In genomic region chr11:103361396-103362053, GRCm38 (mm10) we compare ENCODE assay signal across 8 mouse cellular contexts. TPM values are rescaled to one million over a fixed set of nuclear protein-coding genes. Genes with fewer than 3 reads are reported as not detected.
DNase-seq lines count a peak whose midpoint lies in the region; ATAC-seq and TF ChIP-seq lines count a peak whose summit lies in the region.

No protein-coding gene starts in this region.

- 3% methylated on average over 25 of the region's 25 CpGs for WGBS in forebrain, embryonic 11.5 days
- 4% methylated on average over 25 of the region's 25 CpGs for WGBS in forebrain, embryonic 15.5 days
- 13% methylated on average over 25 of the region's 25 CpGs for WGBS in olfactory bulb, adult 2 months

- no peak overlapping the region for H3K4me2 ChIP-seq in forebrain, embryonic 11.5 days (ENCODE audit: low read depth, low read length, severe bottlenecking)
- no peak overlapping the region for H3K4me2 ChIP-seq in forebrain, embryonic 15.5 days (replicated peaks)

- DNase-seq in forebrain, embryonic 11.5 days (ENCODE audit: low spot score) = no peak
- DNase-seq in induced T-regulatory cell, adult 2 months (ENCODE audit: low read depth) = peak; percentile 74
- peak; percentile 82 to 89 for DNase-seq in lung, adult 18-20 months
- DNase-seq in adrenal gland, postnatal 4 days (ENCODE audit: low spot score in 2 of 2) = no peak
- DNase-seq in layer of hippocampus, adult 8-10 months (ENCODE audit: low spot score in 2 of 2) = no peak

- H3K4me1 ChIP-seq in forebrain, embryonic 11.5 days (replicated peaks; ENCODE audit: control insufficient read depth, insufficient read depth, low read length) = peaks cover 12% of the 10 kb centered on the region
- peaks cover 38% of the 10 kb centered on the region for H3K4me1 ChIP-seq in forebrain, embryonic 15.5 days
- H3K4me1 ChIP-seq in olfactory bulb, adult 2 months (ENCODE audit: control insufficient read depth, insufficient read depth, low read length) = peaks cover 40% of the 10 kb centered on the region

- TF ChIP-seq POLR2A in olfactory bulb, adult 2 months (IDR thresholded peaks at IDR 0.05; ENCODE audit: insufficient read depth, low read depth, low read length) = no peak

- H3K4me3 ChIP-seq in forebrain, embryonic 11.5 days (ENCODE audit: low read depth, low read length) = peak overlapping the region; percentile 41; the same call in 1 of the 2 replicates
- no peak overlapping the region for H3K4me3 ChIP-seq in forebrain, embryonic 15.5 days
- H3K4me3 ChIP-seq in olfactory bulb, adult 2 months (ENCODE audit: insufficient read depth, low read depth, low read length) = peak overlapping the region; percentile 60

- H3K9ac ChIP-seq in forebrain, embryonic 11.5 days (ENCODE audit: low read length) = no peak overlapping the region
- no peak overlapping the region for H3K9ac ChIP-seq in forebrain, embryonic 15.5 days (replicated peaks)

- H3K27me3 ChIP-seq in forebrain, embryonic 11.5 days (ENCODE audit: control insufficient read depth, insufficient read depth, low read length) = peaks cover 59% of the 10 kb centered on the region
- peaks cover 55% of the 10 kb centered on the region for H3K27me3 ChIP-seq in forebrain, embryonic 15.5 days

- ATAC-seq in forebrain, embryonic 11.5 days (replicated peaks; ENCODE audit: low FRiP score) = no peak
- ATAC-seq in forebrain, embryonic 15.5 days (replicated peaks) = no peak
- peak; percentile 40 for ATAC-seq in common myeloid progenitor, adult 5-6 weeks (replicated peaks; ENCODE audit: low read depth, poor library complexity, severe bottlenecking)

- no peaks in the 10 kb centered on the region for H3K9me3 ChIP-seq in forebrain, embryonic 11.5 days (ENCODE audit: control insufficient read depth, low read length)
- no peaks in the 10 kb centered on the region for H3K9me3 ChIP-seq in forebrain, embryonic 15.5 days

- no peaks in the 10 kb centered on the region for H3K36me3 ChIP-seq in forebrain, embryonic 11.5 days (ENCODE audit: control insufficient read depth, insufficient read depth, low read length)
- no peaks in the 10 kb centered on the region; the same call in 1 of the 2 replicates for H3K36me3 ChIP-seq in forebrain, embryonic 15.5 days

- TF ChIP-seq CTCF in olfactory bulb, adult 2 months (IDR thresholded peaks at IDR 0.05; ENCODE audit: insufficient read depth, low read depth, low read length) = no peak

- H3K27ac ChIP-seq in forebrain, embryonic 11.5 days (ENCODE audit: low read depth, low read length) = no peak overlapping the region
- no peak overlapping the region for H3K27ac ChIP-seq in forebrain, embryonic 15.5 days (replicated peaks)
- H3K27ac ChIP-seq in olfactory bulb, adult 2 months (ENCODE audit: insufficient read depth, low read depth, low read length) = peak overlapping the region; percentile 34; the same call in 1 of the 2 replicates

RNA-seq across cellular contexts. Expression of gene Arhgap27, which starts 2.0 kb away (rescaled TPM):
- polyA plus RNA-seq in forebrain, embryonic 11.5 days (2014; fragmentation: Nextera tagmentation; extraction: Ambion mirVana) = 3.2 TPM in 2 replicates
- 2.5 and 3.0 TPM in 2 replicates for polyA plus RNA-seq in forebrain, embryonic 15.5 days (2015; fragmentation: Nextera tagmentation; extraction: Ambion mirVana)
- total RNA-seq in common myeloid progenitor, adult 5-6 weeks (2017) = 8.2 and 13.7 TPM in 2 replicates
- not detected in 2 replicates for polyA plus RNA-seq in olfactory bulb, adult 2 months (2012; ENCODE audit: insufficient read depth, insufficient read length, low replicate concordance, missing spikeins)
- 10 to 100 TPM; 21.0 to 22.3 TPM for total RNA-seq in adrenal gland, postnatal 4 days (2021)
- total RNA-seq in layer of hippocampus, adult 8-10 months (2022) = 10 to 100 TPM in 3 of 4 experiments, 1 to 10 TPM in 1; 9.8 to 19.8 (median 15.6) TPM

RNA-seq across cellular contexts. Expression of gene Plekhm1, which starts 51.0 kb away (rescaled TPM):
- 10.1 and 11.3 TPM in 2 replicates for polyA plus RNA-seq in forebrain, embryonic 11.5 days (2014; fragmentation: Nextera tagmentation; extraction: Ambion mirVana)
- polyA plus RNA-seq in forebrain, embryonic 15.5 days (2015; fragmentation: Nextera tagmentation; extraction: Ambion mirVana) = 8.8 and 8.9 TPM in 2 replicates
- 3.6 and 6.3 TPM in 2 replicates for total RNA-seq in common myeloid progenitor, adult 5-6 weeks (2017)
- polyA plus RNA-seq in olfactory bulb, adult 2 months (2012; ENCODE audit: insufficient read depth, insufficient read length, low replicate concordance, missing spikeins) = not detected in 2 replicates
- total RNA-seq in adrenal gland, postnatal 4 days (2021) = 10 to 100 TPM; 18.0 TPM
- total RNA-seq in layer of hippocampus, adult 8-10 months (2022) = 10 to 100 TPM; 17.9 to 23.4 (median 20.4) TPM

Comparison
In these comparisons a context has a peak if more than half of its experiments do, and no peak if none do; other contexts are left out.
1. DNase-seq: peak in induced T-regulatory cell, adult 2 months (single experiment) and lung, adult 18-20 months (2 of 2); none in forebrain, embryonic 11.5 days (single experiment), adrenal gland, postnatal 4 days (0 of 2) and layer of hippocampus, adult 8-10 months (0 of 2).